Mouse (Mus musculus) spleen, embryonic (tissue): ENCODE data around the gene Setdb1.

ENCODE experiments used
- CTCF ChIA-PET: fragments of 350-600 bp; sonication (Branson Sonifier 250); formaldehyde crosslinking; loops from one replicate; lab custom pipeline; 2022; lab: Charles Lee

Gene Setdb1

DNA sequence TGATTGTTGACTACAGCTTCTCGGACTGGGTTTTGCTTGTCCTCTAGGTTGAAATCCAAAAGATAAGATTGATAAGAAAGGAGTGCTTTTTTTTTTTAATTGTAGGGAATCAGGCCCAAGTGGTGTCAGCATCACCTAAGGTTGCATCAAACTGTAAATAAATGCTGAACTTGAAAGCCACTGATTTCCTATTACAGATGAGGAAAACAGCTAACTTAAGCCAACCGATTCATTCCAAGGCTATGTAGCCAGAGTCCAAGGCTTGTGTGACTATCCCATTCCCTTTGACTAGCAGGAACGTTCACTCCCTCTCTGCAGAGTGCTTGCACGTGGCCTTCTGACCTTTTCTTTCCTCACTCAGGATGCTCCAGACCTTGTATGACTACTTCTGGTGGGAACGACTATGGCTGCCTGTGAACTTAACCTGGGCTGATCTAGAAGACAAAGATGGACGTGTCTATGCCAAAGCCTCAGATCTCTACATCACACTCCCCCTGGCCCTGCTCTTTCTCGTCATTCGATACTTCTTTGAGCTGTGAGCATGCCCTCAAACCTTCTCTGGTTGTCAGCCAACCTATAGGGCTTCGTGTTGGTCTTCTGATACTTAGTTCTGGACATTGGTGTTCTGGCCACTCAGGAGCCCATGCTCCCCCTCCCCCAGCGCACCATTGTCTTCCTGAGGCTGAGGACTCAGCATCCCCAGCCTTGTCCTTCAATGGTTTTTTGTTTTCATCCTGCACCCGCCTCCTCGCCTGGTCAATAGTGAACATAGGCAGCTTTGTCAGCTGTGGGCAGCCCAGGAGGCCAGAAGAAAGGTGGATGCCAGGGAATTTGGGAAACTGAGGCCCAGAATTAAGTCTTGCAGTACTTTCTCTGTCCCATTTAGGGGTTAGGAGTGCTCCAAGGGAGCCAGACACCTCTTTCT lies 37.0 kb downstream of the Setdb1 start:
- CTCF ChIA-PET, result interaction anchor here (0.6 kb wide), 1 partner anchor 119 kb away, joined by 3 read pairs; no protein-coding TSS in a partner anchor

DNA sequence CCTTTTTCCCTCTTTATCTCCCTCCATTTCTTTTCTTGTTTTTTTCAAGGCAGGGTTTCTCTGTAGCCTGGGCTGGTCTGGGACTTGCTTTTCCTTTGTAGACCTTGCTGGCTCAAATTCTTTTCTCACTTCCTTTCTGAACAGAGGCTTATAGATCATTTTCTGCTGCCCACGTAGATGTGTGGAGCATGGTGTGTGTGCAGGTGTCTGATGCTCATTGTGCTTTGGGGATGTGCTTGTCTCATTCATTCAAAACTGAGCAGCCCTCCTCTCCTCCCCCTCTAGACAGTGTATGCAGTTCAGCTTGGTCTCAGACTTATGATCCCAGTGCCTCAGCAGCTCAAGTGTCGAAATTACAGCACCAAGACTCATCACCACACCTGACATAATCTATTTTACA lies 37.9 kb downstream of the Setdb1 start:
- CTCF ChIA-PET, result no interaction called here

DNA sequence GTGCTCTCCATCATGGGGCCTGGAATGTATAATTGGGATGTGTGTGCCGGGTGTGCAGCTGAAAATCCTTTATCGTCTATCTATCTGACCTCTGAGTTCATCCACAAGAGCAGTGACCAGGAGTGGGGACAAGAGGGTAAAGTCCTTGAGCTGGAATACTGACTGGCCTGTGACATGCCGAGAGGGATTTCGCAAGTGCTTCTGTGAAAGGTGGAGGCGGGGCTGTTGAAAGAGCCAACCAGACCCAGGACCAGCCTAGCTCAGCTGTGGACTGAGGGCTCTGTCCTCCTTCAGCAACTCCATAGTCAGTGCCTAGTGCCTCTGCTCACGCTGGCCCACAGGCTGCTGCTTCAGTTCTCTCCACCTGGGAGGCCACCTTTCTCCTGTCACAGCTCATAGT lies 38.5 kb downstream of the Setdb1 start:
- CTCF ChIA-PET, result interaction anchor here (0.5 kb wide), 1 partner anchor 111 kb away, joined by 7 read pairs; no protein-coding TSS in a partner anchor

DNA sequence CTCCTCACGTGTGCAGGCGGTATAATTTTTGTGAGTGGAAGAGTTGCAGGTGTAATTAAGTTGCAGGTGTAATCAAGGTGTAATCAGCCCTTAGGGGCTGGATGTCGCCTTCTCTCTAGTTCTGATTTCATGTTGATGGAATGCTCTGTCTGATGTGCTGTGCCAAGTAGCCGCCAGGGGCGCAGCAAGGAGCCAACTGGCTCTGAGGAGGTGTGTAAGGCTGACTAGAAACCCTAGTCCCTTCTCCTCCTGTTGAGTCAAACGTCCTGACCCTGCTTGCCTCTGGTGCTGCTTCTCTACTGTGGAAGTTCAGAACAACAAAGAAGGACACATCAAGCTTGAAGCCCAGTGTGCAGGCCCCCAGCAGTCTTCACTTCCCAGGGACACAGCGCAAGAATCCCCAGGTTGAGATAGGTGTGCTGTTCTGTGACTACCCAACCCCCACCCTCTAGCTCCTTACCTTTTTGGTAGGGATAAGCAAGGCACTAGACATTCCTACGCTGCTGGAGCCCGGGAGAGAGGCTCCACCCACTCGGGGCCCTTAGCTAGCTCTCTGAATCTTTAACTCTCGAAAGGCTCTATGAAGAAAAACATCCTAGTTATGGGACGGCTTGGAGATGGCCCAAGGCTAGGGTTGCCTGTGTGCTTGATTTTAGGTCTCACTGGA lies 39.5 kb downstream of the Setdb1 start:
- CTCF ChIA-PET, result no interaction called here

DNA sequence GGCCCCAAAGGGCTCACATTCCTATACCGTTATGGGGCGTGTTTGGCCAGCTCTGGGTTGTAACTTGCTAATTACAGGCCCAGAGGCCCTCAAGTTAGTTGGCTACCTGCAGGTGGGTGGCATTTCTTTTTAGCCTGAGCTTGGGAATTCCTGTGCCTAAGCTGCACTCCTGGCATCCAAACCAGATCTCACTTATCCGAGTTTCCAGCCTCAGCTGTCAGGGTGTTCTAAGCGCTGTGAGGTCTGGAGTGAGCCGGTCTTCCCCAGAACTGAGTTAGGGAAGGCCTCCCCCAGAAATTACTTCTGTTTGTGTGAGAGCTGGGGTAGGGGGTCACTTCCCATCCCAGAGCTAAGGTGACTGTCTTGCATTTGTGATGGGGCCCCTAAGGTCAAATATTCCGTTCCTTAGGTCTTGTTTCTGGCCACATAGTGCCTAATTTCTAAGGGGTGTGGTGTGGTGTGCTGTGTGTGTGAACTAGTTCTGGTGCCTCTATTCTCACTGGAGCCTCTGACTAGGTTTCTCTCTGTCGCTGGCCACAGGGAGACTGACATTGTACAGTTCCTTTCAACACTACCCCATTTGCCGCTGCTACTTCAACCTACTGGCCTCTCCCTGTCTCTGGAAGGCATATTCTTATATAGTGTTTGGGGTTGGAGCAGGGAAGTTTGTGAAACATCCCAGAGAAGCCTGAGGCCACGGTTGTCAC lies 41.0 kb downstream of the Setdb1 start:
- CTCF ChIA-PET, result no interaction called here

DNA sequence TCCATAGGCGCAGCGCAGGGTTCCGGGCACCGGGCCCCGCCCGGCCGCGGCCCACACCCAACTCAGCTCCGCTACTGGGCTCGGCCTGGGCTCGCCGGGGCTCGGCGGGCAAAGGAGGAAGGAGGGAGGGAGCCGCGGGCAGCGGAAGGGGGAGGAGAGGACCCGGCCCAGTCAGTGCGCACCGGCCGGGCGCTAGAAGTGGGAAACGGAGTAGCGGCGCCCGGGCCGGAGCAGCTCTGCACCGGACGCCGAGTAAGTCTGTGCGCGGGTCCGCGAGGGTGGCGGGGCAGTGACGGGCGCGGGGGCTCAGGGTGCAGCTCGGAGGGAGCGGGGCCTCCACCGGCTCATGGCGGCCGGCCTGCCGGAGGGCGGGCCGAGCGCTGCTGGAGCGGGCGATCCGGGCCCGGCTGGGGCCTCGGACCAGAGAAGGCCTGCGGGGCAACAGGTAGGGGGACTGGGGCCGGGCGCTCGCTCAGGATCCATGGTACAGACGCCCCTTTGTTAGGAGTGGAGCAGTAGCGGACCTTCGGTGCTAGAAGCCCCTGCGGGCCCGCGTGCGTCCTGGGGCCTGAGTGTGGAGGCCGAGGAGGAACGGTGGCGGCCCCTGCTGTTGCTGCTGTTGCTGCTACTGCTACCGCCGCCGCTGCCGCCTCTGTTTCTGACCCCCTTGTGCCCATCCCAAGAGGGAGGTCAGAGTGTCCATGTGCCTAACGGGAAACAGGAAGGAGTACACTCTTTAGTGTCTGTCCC lies 41.7 kb downstream of the Setdb1 start:
- CTCF ChIA-PET, result no interaction called here

DNA sequence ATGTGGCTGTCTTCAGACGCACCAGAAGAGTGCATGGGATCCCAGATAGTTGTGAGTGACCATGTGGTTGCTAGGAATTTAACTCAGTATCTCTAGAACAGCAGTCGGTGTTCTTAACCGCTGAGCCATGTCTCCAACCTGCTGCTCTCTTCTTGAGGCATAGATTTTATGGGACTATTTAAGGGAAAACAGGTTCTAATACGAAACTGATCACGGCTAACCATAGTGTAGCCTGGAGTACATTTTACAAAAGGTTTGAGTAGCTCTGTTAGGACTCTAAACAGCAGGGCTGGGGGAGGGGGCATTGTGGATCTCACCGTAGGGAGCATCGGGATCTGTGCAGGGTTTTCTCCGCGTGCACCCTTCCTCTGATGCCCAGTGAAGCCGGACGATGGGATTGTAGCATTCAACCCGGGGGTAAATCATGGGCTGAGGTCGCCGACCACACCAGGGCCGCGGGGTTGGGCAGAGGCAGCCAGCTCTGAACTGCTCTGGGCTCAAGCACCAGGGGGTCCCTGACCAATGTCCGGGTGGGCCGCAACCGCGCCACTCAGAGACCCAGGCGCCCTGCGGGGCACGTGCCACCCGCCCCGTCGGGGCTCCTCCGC lies 42.4 kb downstream of the Setdb1 start, which contains the start of gene Cers2:
Gene Cers2 (plus strand): TSS at position 306 of the 608 bp plus-strand sequence.
- CTCF ChIA-PET, result interaction anchor here (0.7 kb wide), 1 partner anchor 43 kb away, joined by 3 read pairs; no protein-coding TSS in a partner anchor

DNA sequence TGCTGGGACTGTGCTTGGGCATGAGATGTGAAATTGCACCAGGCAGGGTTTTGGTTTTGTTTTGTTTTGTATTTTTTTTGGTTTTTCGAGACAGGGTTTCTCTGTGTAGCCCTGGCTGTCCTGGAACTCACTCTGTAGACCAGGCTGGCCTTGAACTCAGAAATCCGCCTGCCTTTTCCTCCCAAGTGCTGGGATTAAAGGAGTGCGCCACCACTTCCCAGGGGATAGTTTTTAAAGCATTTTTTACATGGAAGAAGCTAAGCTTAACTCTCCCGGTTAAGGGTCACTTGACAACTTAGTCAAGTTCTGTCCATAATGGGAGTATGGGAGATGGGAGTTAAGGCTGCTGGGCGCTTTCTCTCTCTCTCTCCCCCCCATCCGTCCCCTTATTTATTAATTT lies 42.9 kb downstream of the Setdb1 start:
- CTCF ChIA-PET, result interaction anchor here (0.7 kb wide), 1 partner anchor 42 kb away, joined by 3 read pairs; no protein-coding TSS in a partner anchor

DNA sequence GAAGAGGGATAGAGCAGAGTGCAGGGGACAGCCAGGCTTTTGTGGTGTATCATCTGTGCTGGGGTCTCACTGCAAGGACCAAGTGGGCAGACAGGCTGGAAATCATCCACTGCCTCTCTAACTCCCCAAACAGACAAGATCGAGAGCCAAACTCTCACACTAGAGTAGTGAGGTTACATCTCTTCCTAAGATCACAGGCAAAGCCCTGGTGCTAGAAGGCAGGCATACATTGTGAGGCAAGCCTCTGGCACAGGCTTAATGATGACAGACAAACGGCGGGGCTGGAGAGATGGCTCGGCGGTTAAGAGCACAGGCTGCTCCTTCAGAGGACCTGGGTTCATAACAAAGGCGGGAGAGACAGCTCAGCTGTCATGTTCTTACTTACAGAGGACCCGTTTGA lies 43.5 kb downstream of the Setdb1 start:
- CTCF ChIA-PET, result interaction anchor here (0.9 kb wide), 1 partner anchor 653 kb away, joined by 5 read pairs; no protein-coding TSS in a partner anchor

DNA sequence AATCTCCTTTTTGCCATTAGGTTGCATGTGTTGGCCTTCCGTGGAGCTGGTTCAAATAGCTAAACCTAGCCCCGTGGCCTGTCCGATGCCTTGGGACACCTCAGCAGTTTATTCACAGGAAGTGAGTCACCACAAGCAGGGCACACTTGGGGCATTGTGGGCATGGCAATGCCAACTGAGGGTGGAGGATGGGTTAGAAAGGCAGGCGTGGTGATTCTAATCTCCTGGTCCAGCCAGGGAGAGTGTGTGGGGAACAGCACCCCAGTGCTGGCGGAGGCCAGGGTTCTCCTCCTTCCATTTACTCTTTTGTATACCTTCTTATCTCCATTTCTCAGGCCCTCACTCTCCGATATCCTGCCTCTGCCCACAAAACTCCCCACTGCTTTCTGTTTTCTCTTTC lies 44.4 kb downstream of the Setdb1 start:
- CTCF ChIA-PET, result interaction anchor here (0.7 to 0.9 kb wide), 2 partner anchors 50 to 654 kb away, joined by 3 to 5 read pairs; no protein-coding TSS in a partner anchor

DNA sequence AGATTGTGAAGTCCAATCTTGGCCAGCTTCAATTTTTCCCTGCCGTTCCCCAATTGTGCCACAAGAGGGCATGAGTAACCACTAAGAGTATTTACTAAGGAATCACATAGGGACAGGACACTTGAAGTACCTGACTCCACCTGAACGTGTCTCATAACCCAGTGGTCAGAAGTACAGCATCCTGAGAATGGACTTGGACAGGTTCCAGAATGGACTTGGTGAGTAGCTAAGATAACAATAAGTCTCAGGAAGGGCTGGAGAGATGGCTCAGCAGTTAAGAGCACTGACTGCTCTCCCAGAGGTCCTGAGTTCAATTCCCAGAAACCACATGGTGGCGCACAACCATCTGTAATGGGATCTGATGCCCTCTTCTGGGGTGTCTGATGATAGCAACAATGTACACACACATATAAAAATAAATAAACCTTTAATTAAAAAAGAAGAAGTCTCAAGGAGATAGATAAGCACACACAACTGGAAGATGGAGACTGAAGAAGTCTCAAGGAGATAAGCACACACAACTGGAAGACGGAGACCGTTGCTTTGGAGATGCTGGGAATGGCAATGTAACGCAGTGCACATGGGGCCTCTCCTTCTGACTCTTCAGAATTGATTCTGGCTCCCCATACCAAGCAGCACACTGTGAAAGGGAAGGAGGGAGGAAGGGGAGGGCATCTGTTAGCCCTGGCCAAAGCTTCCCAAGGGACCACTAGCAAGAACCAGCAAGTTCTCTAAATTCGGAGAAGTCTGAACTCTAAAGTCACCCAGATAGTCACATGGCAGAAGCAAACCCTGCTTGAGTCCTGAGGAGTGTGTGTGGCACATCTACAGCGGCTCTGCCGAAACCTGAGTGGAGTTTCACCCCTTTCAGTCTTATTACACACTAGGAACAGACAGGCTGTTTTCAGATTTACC lies 45.8 kb downstream of the Setdb1 start:
- CTCF ChIA-PET, result no interaction called here

DNA sequence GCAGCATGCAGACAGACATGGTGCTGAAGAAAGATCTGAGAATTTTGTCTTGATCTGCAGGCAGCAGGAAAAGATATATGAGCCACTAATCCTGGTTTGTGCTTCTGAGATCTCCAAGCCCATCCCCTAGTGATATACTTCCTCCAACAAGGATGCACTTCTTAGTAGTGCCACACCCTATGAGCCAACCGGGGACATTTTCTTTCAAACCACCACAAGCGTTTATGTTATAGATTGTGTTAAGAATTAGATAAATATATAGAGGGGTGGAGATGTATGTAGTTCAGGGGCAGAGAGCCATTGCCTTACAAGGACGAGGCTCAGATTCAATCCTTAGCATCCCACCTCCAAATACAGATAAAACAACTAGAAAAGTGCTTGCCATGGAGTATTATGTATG lies 46.5 kb downstream of the Setdb1 start:
- CTCF ChIA-PET, result no interaction called here

DNA sequence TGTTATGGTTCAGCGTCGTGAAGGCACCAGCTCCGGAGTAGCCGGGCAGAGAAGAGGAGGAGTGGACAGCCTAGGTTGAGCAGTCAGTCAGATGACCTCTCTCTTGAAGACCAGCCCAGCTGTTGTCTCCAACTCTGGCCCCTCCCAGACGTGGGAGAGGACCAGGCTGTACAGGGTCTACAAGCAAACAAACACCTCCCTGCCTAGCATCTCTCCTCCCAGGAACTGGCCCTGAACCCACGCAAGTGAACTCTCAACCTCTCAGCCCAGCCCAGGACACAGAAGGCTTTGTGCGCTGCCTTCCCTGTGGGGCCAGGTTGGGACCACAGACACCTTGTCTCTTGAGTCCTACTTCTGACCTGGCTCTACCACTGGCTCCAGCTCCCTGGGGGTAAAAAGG lies 49.9 kb downstream of the Setdb1 start, which contains the start of gene Anxa9:
Gene Anxa9 (minus strand): TSS at position 77 of the 400 bp plus-strand sequence.
- CTCF ChIA-PET, result interaction anchor here (0.6 kb wide), 1 partner anchor 31 kb away, joined by 4 read pairs; no protein-coding TSS in a partner anchor

DNA sequence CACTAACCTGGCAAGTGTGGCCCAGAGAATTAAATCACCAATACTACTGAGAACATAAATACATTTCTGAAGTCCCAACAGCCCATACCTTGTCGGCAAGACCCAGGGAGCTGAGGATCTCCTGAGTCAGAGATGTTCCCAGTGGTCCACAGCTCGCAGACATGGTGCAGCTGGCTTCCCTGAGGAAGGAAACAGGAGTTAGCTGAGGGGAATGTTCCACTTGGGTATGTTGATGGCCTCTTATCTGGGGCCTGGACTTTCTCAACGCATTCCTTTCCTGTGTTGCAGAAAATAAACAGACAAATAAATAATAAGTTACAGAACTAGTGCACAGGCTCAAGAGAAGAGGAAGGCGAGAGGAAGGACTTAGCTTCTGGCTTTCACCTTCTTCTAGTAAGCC lies 50.8 kb downstream of the Setdb1 start:
- CTCF ChIA-PET, result no interaction called here

DNA sequence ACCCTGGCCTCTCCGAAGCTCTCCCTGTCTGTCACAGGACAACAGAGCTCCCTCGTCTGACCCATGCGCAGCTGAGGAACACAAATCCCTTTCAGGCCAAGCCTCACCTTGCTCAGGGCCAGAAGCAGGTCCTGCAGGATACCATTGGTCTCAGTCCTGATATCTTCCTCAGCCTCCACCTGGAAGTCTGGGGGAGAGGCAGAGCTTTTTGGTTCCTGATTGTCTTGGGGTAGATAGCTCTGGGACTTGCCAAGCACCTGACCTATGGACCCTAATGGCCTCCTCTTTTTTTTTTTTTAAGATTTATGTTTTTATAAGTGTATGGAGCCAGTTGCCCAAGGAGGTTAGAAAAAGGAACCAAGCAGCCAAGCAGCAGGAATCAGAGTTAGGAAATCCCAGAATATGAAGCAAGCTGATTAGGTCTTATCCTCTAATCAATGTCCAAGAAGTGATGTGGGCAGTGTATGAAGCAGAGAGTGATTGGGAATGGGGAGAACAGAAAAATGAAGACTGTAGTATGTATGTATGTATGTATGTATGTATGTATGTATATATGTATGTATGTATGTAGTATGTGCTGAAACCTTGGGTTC lies 55.7 kb downstream of the Setdb1 start:
- CTCF ChIA-PET, result no interaction called here

DNA sequence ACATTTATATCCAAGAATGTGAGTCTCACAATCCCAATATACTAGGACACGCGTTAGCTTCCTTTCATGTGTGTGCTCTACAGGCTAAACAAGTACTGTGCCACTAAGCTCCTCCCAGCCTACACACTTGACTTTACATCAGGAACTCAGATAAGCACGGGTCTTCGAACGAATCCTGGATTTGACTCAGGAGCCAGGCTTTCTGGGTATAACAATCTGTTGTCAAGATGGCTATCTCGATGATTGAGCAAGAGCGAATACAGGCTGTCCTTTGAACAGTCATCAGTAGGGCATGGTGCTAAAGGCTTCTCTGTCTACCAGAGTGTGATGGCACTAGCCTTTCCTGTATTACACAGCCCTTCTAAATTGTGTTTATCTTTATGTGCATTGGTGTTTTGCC lies 59.0 kb downstream of the Setdb1 start:
- CTCF ChIA-PET, result no interaction called here

DNA sequence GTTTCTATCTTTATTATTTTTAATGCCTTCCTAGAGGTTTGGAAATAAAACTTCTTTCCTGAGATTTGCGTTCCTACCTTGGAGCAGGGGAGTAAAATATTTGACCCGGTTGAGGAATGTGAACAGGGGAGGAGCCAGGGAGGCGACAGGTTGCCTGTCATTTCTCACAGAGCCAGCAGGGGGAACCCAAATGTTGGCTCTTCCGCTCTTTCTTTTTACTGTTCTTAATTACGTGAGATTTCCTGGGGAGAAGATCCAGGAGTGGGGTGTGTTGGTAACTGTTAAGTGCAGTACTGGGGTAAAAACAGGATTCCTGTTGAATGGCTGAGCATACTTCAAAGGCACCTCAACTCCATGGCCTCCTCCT lies 60.9 kb downstream of the Setdb1 start:
- CTCF ChIA-PET, result no interaction called here

DNA sequence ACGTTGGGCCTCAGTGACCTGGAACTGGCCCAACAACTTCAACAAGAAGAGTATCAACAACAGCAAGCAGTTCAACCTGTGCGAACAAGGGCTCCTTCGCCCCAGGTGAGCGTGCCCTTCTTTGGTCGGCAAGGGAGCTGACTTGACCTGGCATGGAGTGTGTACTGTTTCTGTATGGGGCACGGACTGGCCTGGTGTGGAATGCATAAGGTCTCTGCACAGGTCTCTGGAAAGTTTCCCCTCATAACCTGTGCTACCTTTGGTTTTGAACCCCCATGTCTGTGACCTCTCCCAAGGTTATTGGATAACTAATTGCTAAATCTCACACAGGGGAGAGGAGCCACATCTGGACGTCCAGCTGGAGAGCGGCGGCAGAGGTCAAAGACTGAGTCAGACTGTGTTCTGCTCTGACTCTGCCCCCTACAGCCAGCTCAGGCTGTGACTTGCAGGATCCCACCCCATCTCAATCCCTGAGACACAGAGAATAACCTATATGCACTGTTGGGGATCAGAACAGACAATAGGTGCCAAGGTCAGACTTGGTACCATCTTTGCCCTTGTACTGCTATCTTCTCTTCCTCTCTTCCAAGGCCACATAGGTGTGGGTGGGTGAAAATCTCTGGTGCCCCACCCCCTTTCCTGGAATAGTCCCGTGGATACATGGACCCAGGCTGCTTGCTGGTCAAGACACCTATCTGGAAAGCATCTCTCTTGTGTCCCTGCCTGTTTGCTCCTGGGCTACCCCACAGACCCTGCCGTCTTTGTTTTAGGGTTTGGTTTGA lies 61.5 kb downstream of the Setdb1 start:
- CTCF ChIA-PET, result no interaction called here
